Mouse (Mus musculus): ENCODE data around the gene Etv6.
"Not testable (repeated sequence)": the region's sequence is repeated elsewhere in the genome, so short reads cannot be mapped to it uniquely, and the experiment has no call there.

Gene Etv6

GRCm38 (mm10) chr6:134035490-134036405, at the start of gene Etv6:
Etv6 (plus strand) TSS chr6:134035700.
- DNase-seq: peak; percentile 71

DNA sequence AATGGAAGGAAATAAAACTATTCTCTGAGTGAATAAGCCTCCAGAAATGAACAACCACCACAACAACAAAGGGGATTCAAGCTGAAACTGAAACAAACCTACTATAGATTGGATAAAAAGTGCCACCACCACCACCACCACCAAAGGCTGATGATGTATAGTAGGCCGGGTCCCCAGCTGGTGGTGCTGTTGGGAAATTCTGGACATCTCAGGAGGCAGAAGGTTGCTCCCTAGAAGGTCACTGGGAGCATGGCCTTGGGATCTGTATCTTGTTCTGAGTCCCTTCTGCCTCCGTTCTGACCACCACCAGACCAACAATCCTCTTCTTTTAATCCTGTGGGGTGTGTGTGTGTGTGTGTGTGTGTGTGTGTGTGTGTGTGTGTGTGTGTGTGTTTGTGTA, 49.3 kb upstream of the Etv6 start:
- no peak for DNase-seq

- no peak for DNase-seq
Measured at GRCm38 (mm10) chr6:133987068-133987591, 48.4 kb upstream of the Etv6 start.

DNA sequence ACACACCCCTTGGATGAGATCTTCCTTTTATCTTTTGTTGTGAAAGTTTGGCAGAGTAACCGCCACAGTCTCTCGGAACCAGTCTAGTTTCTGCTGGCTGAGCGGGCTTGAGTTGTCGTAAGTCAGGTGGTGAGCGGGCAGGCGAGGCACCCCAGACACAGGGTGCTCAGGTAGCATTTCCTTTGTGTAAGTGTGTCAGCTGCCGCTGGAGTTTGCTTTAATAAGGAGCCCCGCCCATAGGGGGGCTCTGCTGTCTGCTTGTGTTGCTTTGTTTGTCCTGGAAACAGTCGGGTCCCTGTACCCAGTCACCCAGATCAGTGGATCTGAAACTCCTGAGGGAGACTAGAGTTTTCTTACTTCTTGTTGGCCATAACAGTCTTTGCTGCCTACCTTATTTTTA, 47.5 kb upstream of the Etv6 start:
- no peak for DNase-seq

DNA sequence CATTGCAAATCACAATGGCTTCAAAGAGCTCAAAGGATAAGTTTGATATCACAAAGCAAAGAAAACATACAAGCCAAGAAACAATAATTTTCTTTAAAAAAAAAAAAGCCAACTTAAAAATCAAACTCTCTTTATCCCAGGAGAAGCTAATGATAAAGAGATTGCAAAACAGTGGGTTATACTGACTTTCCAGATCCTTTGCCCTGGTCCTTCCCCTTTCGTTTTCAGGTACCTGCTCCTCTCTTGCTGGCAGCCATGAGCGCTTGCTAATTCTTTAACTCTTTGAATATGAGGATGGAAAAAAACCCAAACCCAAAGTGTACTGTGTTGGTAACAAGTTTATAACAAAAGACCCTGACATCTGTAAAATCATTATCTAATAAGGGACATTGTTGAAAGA, 38.0 kb upstream of the Etv6 start:
- no peak for DNase-seq

GRCm38 (mm10) chr6:133997935-133998334, 37.6 kb upstream of the Etv6 start:
- no peak for DNase-seq

DNA sequence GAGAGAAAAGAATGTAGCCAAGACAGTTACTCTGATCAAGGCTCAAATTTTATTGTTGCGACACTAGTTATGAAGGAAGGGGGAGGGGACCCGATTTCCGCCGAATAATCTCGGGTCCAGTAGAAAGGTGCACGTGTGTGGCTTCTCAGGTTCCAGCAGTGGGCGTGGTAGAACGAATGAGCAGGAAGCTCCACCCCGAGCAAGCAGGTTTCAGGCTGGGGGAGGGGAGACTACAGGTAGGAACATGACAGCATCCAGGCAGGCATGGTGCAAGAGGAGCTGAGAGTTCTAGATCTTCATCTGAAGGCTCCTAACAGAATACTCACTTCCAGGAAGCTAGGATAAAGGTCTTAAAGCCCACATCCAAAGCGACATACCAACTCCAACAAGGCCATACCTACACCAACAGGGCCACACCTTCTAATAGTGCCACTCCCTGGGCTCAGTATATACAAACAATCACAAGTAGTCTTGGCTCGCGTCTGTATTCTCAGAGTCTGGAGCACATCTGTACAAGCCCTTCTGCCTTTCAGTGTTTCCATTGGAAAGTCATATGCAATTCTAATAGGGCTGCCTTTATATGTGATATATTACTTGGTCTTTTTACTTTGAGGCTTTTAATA, 20.9 kb upstream of the Etv6 start:
- not testable (repeated sequence) for DNase-seq

DNA sequence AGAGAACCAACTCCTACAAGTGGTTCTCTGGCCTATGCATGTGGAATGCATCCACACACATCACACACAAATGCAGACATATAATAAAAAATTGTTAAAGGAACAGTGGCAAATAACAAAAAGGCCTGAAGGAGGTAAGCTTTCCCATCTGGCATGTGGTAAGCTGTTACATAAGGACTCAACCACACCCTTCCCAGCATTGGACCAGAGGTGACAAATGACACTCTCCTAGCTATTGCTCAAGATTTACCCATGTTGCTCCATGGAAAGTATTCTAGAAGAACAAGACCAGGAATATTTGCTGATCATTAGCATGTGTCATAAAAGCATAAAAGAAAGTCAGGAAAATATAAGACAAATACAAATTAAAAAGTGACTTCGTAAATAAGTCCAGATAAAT, 16.7 kb upstream of the Etv6 start:
- no peak for DNase-seq

DNA sequence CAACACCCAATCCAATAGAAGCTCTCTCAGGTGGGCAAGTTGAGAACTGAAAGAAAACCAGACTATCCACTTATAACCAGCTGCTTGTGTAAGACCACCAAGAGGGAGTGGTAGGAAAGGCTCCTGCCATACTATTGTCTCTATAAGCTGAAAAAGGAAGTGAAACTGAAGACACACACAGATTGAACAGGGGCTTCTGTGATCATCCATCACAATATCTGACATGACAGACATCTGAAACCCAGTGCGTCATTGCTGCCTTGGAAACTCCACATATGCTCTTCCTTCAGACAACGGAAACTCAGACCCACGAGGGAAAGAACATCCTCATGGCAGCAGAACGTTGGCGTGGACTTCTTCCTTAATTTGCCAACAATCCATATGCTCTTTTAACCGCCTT, 14.7 kb upstream of the Etv6 start:
- DNase-seq: no peak

GRCm38 (mm10) chr6:134026264-134026663, 9.2 kb upstream of the Etv6 start:
- DNase-seq: no peak

- DNase-seq: no peak
Measured at GRCm38 (mm10) chr6:134027022-134027421, 8.5 kb upstream of the Etv6 start.

- DNase-seq: no peak
Measured at GRCm38 (mm10) chr6:134032451-134032850, 3.0 kb upstream of the Etv6 start.

GRCm38 (mm10) chr6:134034436-134034835, 1.1 kb upstream of the Etv6 start:
- no peak for DNase-seq

DNA sequence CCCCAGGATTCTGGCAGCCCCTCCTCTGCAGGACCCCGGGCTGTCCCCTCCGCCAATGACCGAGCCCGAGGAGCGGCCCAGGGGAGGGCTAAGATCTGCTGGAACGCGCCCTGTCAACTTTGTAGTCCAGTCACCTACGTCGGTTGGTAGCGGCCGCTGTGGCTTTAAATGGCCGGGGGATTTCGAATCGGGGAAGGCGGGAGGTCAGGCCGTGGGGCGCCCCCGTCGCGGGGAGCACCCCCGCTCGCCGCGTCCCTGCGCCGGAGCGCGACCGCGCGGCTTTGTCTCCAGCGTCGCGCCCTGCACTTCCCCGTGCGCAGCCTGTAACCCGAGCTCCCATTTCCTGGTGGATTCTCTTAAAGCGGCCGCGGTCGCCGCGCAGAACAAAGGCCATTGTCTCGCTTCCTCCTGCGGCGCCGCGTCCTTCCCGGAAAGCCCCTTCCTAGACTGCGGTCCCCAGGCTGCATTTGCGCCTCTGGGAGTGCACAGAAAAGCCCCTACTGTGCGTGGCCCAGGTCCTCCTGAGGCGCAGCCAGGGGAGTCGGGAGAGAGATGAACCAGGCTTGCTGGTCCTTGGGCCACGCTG, 503 bp upstream of the Etv6 start:
- peak; percentile 81 for DNase-seq

- DNase-seq: no peak
Measured at GRCm38 (mm10) chr6:134036491-134036911, 1.0 kb downstream of the Etv6 start.

- DNase-seq: no peak
Measured at GRCm38 (mm10) chr6:134036951-134037431, 1.5 kb downstream of the Etv6 start.

DNA sequence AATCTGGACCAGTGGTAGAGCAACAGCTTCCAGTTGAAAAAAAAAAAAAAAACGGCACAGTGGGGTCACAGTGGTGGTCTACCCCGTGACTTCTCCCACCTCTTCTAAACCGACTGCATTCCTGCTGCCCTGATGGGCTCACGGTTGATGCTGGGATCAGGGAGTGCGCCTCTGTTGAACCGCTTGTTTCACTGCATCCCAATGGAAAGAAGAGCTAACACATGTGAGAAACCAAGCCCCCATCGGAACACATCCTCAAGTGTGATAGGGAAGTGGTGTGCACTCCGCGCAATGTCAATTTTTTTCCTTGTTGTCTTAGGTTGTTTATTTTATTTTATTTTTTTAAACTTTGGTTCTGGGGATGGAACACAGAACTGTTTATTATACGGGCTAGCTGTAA, 2.5 kb downstream of the Etv6 start:
- DNase-seq: no peak

- DNase-seq: no peak
Measured at GRCm38 (mm10) chr6:134038881-134039280, 3.4 kb downstream of the Etv6 start.

GRCm38 (mm10) chr6:134039351-134039750, 3.9 kb downstream of the Etv6 start:
- DNase-seq: no peak

GRCm38 (mm10) chr6:134040312-134040711, 4.8 kb downstream of the Etv6 start:
- DNase-seq: no peak

DNA sequence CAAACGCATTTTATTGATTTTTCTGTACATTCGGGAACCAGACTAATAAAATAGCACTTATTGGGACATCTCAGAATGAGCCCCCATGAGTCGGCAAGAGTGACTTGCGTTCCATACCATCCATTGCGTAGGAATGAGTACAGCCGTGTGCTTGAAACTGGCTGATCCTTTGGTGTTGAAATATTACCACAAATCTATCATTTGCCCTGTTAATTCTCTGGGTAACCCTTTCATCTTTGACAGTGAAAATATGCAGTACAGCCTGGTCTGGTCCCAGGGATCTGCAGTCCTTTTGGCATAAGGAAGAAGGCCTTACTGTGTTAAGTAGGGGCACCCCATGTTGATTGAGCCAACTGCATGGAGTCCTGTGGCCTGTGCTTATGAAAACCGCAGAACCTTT, 5.8 kb downstream of the Etv6 start:
- no peak for DNase-seq

GRCm38 (mm10) chr6:134041916-134042315, 6.4 kb downstream of the Etv6 start:
- DNase-seq: no peak

DNA sequence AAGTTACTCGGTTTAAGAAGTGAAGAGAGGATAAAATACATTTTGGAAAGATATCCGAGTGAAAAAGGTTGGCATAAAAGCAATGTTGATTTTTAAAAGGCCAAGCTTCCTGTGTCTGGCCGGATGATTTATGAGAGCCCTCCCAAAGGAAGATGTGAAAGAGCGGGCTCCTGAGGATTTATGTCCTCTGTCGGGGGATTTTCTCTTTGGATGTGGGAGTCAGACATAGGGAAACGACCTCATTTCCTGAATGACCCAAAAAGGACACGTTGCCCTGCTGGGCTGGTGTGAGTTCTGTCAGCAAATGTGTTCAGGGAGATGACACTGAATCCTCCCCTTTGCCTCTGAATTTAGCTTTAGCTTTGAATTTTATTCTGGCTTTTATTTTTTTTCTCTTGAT, 8.0 kb downstream of the Etv6 start:
- DNase-seq: no peak
